Mouse (Mus musculus) embryonic facial prominence, embryonic 11.5 days (tissue): ENCODE measurements at regions not wholly inside any gene's neighbourhood (a gene's known extent, or its start where the extent isn't known, plus 50 kb on each side); places are given as distances from the start of the nearest gene placed in this dataset.

Source experiments
- ATAC-seq: fragments of 200-750 bp; cut with Nextera tagmentation; replicated peaks from 2 replicates; pipeline ENCODE4 v1.8.0; 2017; ENCODE audit warnings: low read depth; ENCODE audit not compliant: insufficient number of reproducible peaks, low FRiP score, low TSS enrichment
- DNase-seq: peaks from one replicate; pipeline ENCODE4 v3.0.0-alpha.2; 2015; ENCODE audit warnings: low spot score
- H3K27ac ChIP-seq: fragments of 300-500 bp; sonication (generic); replicated peaks from 2 replicates; pipeline ENCODE4 v1.5.1; 2014; ENCODE audit warnings: mild to moderate bottlenecking, low read depth, low read length, control low read depth
- H3K27me3 ChIP-seq: fragments of 300-500 bp; sonication (generic); 2 replicates; pipeline ENCODE4 v1.6.1; 2014; ENCODE audit warnings: mild to moderate bottlenecking, low read length, moderate library complexity, mixed read lengths; ENCODE audit not compliant: control insufficient read depth, insufficient read depth
- H3K36me3 ChIP-seq: fragments of 300-500 bp; sonication (generic); replicated peaks from 2 replicates; pipeline ENCODE4 v1.6.1; 2014; ENCODE audit warnings: low read depth, mild to moderate bottlenecking, low read length, moderate library complexity, mixed read lengths; ENCODE audit not compliant: control insufficient read depth, insufficient read depth
- H3K4me1 ChIP-seq: fragments of 300-500 bp; sonication (generic); 2 replicates; pipeline ENCODE4 v1.6.1; 2014; ENCODE audit warnings: low read length, mixed read lengths; ENCODE audit not compliant: control insufficient read depth, insufficient read depth
- H3K4me2 ChIP-seq: fragments of 300-500 bp; sonication (generic); 2 replicates; pipeline ENCODE4 v1.6.1; 2014; ENCODE audit warnings: low read depth, mild to moderate bottlenecking, control low read depth, low read length, moderate library complexity
- H3K4me3 ChIP-seq: fragments of 300-500 bp; sonication (generic); 2 replicates; pipeline ENCODE4 v1.5.1; 2014; ENCODE audit warnings: low read depth, low read length, control low read depth
- H3K9ac ChIP-seq: fragments of 300-500 bp; sonication (generic); replicated peaks from 2 replicates; pipeline ENCODE4 v1.6.1; 2014; ENCODE audit warnings: mild to moderate bottlenecking, control low read depth, low read length
- H3K9me3 ChIP-seq: fragments of 300-500 bp; sonication (generic); replicated peaks from 2 replicates; pipeline ENCODE4 v1.6.1; 2016; ENCODE audit warnings: mild to moderate bottlenecking, low read length, inconsistent platforms, mixed read lengths; ENCODE audit not compliant: control insufficient read depth
- WGBS: fragments of 180-500 bp; shearing (Covaris S2); extraction: QIAGEN DNeasy Blood & Tissue Kit; methylation state at CpG from one replicate; pipeline ENCODE4 v1.1.7; 2014; 5-methylcytosine and 5-hydroxymethylcytosine counted together

DNA sequence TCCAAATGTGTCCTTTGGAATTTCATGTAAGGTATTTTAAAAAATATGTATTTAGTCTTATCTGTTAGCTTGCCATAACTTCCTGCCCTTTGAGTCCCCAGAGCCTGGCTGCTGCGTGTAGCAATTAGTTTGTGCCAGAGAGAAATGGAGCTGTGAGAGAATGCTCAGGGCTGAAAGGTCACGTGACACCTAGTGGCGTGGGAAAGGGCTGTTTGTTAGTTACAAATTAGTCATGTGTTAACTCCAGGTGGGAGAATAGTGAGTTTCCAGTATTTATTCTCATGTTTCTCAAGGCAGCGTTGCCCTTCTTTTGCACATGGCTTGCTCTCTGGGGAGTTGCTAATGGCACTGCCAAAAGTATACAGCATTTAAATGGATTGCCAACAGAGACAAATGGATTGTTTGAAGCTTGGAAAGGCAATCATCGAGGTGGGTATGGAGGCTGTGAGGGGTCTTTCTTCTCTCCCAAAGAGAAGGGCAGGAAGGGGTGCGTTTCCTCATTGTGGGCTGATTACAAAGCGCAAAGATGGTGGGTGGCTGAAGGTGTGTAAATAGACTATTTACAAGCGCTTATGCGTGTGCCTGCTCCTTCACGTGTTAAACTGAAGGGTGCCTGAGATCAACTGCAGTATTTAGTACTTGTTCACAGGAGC lies 472.3 kb downstream of the D3Ertd751e start:
- H3K4me2 ChIP-seq = no peak overlapping the region
- H3K9me3 ChIP-seq = no peaks in the 10 kb centered on the region
- H3K36me3 ChIP-seq = no peaks in the 10 kb centered on the region
- no peak for DNase-seq
- 63% methylated on average over 10 of the region's 10 CpGs for WGBS
- H3K9ac ChIP-seq = no peak overlapping the region
- H3K4me1 ChIP-seq = no peaks in the 10 kb centered on the region
- no peaks in the 10 kb centered on the region for H3K27me3 ChIP-seq
- H3K27ac ChIP-seq = no peak overlapping the region
- ATAC-seq = no peak
- no peak overlapping the region for H3K4me3 ChIP-seq

DNA sequence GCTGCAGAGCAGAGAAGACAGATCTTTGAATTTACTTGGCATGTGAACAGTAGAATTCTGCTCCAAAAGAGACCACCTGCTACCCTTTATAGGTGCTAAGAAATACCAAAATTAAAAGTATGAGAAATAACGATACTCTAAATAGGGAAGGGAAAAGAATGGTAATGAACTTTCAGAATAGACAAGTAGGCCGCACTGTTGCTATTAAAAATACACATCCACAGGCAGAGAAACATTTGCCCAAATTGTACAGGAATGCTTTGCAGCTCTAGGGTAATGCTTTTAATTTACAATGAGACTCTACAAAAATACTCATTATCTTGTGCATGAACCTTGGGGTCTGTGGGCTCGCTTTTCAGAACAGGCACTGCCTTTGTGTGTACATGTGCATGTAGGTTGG lies 476.3 kb downstream of the D3Ertd751e start:
- WGBS = 84% methylated on average over 3 of the region's 3 CpGs
- no peaks in the 10 kb centered on the region for H3K4me1 ChIP-seq
- no peak for ATAC-seq
- no peaks in the 10 kb centered on the region for H3K9me3 ChIP-seq
- no peak overlapping the region for H3K9ac ChIP-seq
- H3K36me3 ChIP-seq = no peaks in the 10 kb centered on the region
- H3K4me3 ChIP-seq = no peak overlapping the region
- H3K4me2 ChIP-seq = no peak overlapping the region
- no peak for DNase-seq
- no peak overlapping the region for H3K27ac ChIP-seq
- no peaks in the 10 kb centered on the region for H3K27me3 ChIP-seq

DNA sequence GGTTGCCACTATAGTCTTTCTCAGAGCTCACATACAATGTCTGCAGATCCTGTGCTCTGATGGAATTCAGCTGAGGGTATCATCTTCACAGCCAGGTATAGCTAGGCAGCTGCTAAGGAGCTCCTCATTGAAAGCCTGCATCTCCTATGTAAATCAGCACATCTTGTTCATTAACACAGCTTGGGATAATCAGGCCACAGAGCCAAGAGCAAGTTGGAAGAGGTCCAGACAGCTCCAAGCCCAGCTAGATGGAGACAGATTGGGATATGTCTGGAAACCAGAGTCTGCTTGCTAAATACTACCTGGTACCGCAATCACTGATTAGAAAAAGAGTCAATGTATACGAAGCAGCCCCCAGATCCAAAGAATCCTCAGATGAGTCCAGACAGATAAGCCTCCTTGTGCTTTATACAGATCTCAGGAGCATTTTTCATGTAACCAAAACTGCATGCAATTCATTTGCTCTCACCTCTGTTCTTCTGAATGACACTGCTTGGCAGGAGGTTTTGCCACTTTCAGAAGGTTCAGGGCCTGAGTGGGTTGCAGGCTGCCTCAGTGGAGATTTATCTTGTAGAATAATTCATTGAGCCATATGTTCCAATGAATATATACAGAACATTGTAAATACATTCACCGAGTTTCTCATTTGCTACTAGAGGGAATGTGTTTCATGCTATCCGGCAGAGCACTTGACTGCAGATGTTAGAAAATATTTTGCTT lies 485.4 kb downstream of the D3Ertd751e start:
- ATAC-seq (no peak), DNase-seq (no peak)
- H3K9ac ChIP-seq = no peak overlapping the region
- H3K4me3 ChIP-seq = no peak overlapping the region
- H3K4me2 ChIP-seq = no peak overlapping the region
- no peak overlapping the region for H3K27ac ChIP-seq
- no peaks in the 10 kb centered on the region for H3K9me3 ChIP-seq
- H3K4me1 ChIP-seq = no peaks in the 10 kb centered on the region
- H3K27me3 ChIP-seq = no peaks in the 10 kb centered on the region
- 87% methylated on average over 4 of the region's 4 CpGs for WGBS
- no peaks in the 10 kb centered on the region for H3K36me3 ChIP-seq

DNA sequence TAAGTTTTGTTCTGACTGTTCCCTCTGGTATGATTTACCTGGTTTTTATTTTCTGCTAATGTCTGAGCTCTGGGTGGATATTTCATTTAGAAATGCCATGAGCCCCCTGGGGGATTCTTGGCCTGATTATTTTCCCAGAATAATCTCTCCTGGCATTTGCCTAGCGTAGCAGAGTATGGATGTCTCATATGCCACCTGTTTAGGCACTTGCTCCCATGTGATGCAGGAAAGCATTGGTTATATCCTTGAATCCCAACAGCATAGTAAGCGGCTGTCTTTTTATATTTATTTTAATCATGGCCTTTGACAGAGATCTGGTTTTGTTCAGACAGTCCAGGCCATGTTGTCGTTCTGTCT lies 486.0 kb downstream of the D3Ertd751e start:
- H3K4me3 ChIP-seq = no peak overlapping the region
- H3K27ac ChIP-seq = no peak overlapping the region
- no peaks in the 10 kb centered on the region for H3K27me3 ChIP-seq
- H3K4me2 ChIP-seq = no peak overlapping the region
- 73% methylated on average over 3 of the region's 3 CpGs for WGBS
- no peak overlapping the region for H3K9ac ChIP-seq
- no peaks in the 10 kb centered on the region for H3K36me3 ChIP-seq
- DNase-seq (no peak), ATAC-seq (no peak)
- H3K4me1 ChIP-seq = no peaks in the 10 kb centered on the region
- H3K9me3 ChIP-seq = no peaks in the 10 kb centered on the region

DNA sequence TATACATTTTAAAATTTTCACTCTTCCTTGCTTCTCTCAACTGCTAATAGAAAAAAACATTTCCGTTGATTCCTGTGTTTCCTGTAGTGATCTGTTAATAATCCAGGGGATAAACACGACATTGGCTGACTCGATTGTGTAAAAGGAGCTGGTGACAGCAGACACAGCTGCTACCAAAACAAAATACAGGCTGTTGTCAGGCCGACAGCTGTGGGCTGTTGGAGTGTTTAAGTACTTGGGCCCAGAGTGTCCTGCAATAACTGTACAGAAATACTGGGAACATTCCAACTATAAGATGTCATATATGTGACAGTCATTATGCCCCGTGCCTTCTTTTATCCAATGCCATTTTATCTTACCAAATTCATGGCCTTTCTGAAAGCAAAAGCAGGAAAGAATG lies 489.9 kb downstream of the D3Ertd751e start:
- H3K27me3 ChIP-seq = no peaks in the 10 kb centered on the region
- H3K4me3 ChIP-seq = no peak overlapping the region
- H3K9ac ChIP-seq = no peak overlapping the region
- no peaks in the 10 kb centered on the region for H3K36me3 ChIP-seq
- ATAC-seq (no peak), DNase-seq (no peak)
- H3K9me3 ChIP-seq = no peaks in the 10 kb centered on the region
- no peaks in the 10 kb centered on the region for H3K4me1 ChIP-seq
- H3K27ac ChIP-seq = no peak overlapping the region
- H3K4me2 ChIP-seq = no peak overlapping the region
- 90% methylated on average over 5 of the region's 5 CpGs for WGBS

DNA sequence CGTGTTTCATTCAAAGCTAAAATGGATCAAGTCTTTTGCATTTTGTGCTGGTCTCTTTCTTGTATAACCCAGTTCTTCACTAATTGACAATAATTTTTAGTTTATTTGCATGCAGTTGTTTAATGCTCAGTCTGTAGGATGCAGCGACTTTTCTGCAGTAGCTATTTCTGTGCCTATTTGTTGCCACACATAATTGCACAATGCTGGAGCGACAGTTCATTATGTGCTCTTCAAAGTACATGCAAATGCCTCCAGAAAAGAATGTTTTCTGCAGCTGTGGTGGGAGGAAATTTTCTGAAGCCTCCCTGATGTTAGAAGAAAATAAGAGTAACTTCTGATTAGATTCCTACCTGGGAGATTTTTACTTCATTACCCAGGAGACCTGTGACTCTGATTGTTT lies 491.3 kb downstream of the D3Ertd751e start:
- H3K4me1 ChIP-seq = no peaks in the 10 kb centered on the region
- H3K27me3 ChIP-seq = no peaks in the 10 kb centered on the region
- H3K9ac ChIP-seq = no peak overlapping the region
- no peak overlapping the region for H3K4me2 ChIP-seq
- H3K27ac ChIP-seq = no peak overlapping the region
- H3K9me3 ChIP-seq = no peaks in the 10 kb centered on the region
- H3K4me3 ChIP-seq = no peak overlapping the region
- no peak for DNase-seq
- ATAC-seq = no peak
- WGBS = 83% methylated on average over 3 of the region's 3 CpGs
- no peaks in the 10 kb centered on the region for H3K36me3 ChIP-seq

DNA sequence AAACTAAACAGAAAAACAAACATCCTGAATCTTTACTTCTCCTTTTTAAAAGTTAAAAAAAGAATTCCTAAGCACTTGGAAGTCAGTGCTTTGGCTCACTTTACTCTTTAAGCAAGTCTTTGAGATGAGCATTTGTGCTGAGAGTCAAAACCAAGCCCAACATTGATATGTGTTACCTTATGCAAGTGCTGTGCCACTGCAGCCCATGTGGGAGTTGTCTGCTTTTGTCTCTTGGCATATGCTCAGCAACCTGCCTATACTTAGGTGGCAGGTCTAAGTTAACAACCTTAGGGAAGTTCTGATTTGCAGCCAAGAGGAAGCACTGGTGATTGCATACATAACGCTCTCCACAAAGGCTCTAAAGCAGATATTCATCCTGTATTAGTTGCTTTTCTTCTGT lies 493.1 kb downstream of the D3Ertd751e start:
- Histone ChIP-seq H3K36me3 (no peaks in the 10 kb centered on the region), H3K4me2 (no peak overlapping the region), H3K27me3 (no peaks in the 10 kb centered on the region), H3K4me1 (no peaks in the 10 kb centered on the region), H3K4me3 (no peak overlapping the region), H3K9ac (no peak overlapping the region), H3K9me3 (no peaks in the 10 kb centered on the region), H3K27ac (no peak overlapping the region)
- ATAC-seq (no peak), DNase-seq (no peak)
- WGBS = 88% methylated on average over 1 of the region's 1 CpGs
